In genomic region chr4:133010611-133011010, GRCm38 (mm10) we compare ENCODE assay signal across 7 mouse cellular contexts. TPM values are rescaled to one million over a fixed set of nuclear protein-coding genes. Genes with fewer than 3 reads are reported as not detected.
DNase-seq lines count a peak whose midpoint lies in the region; ATAC-seq and TF ChIP-seq lines count a peak whose summit lies in the region.

No protein-coding gene starts in this region.

- H3K9me3 ChIP-seq in lung, postnatal 0 days (ENCODE audit: low read length) = no peaks in the 10 kb centered on the region
- no peaks in the 10 kb centered on the region for H3K9me3 ChIP-seq in kidney, embryonic 14.5 days (ENCODE audit: control insufficient read depth, low read length)

- no peak for TF ChIP-seq CTCF in lung, postnatal 0 days (IDR thresholded peaks at IDR 0.05)
- TF ChIP-seq CTCF in embryonic fibroblast, embryonic 13.5 days (IDR thresholded peaks at IDR 0.05; ENCODE audit: borderline replicate concordance, insufficient read depth, low read length) = no peak

- H3K4me3 ChIP-seq in lung, postnatal 0 days (ENCODE audit: low read depth, low read length) = peak overlapping the region; percentile 84
- H3K4me3 ChIP-seq in embryonic fibroblast, embryonic 13.5 days (ENCODE audit: insufficient read depth, low read length) = peak overlapping the region; percentile 83; the same call in 1 of the 2 replicates
- peak overlapping the region; percentile 98 for H3K4me3 ChIP-seq in kidney, embryonic 14.5 days (ENCODE audit: low read length)

- DNase-seq in lung, postnatal 0 days (ENCODE audit: low spot score) = no peak
- no peak for DNase-seq in lung, postnatal 10 days
- DNase-seq in neural tube, embryonic 10.5 days (ENCODE audit: extremely low spot score, low spot score) = peak; percentile 72
- no peak for DNase-seq in c-Kit-positive CD71-positive TER-119-positive erythroid progenitor cells, embryonic 14.5 days (ENCODE audit: low spot score)
- no peak for DNase-seq in retina, embryonic 14.5 days (ENCODE audit: low spot score)

- H3K4me1 ChIP-seq in lung, postnatal 0 days (ENCODE audit: insufficient read depth, low read depth, low read length) = peaks cover 5% of the 10 kb centered on the region; the same call in 1 of the 2 replicates
- H3K4me1 ChIP-seq in embryonic fibroblast, embryonic 13.5 days (ENCODE audit: control insufficient read depth, insufficient read depth, low read length) = no peaks in the 10 kb centered on the region; the same call in 1 of the 2 replicates
- H3K4me1 ChIP-seq in kidney, embryonic 14.5 days (ENCODE audit: control insufficient read depth, insufficient read depth, low read length) = peaks cover 41% of the 10 kb centered on the region

- H3K9ac ChIP-seq in lung, postnatal 0 days (replicated peaks; ENCODE audit: low read depth) = no peak overlapping the region
- H3K9ac ChIP-seq in kidney, embryonic 14.5 days (ENCODE audit: low read depth, low read length) = no peak overlapping the region

- no peaks in the 10 kb centered on the region for H3K36me3 ChIP-seq in lung, postnatal 0 days (ENCODE audit: insufficient read depth, low read length)
- H3K36me3 ChIP-seq in kidney, embryonic 14.5 days (ENCODE audit: control insufficient read depth, insufficient read depth, low read length) = no peaks in the 10 kb centered on the region

- TF ChIP-seq EP300 in lung, postnatal 0 days (IDR thresholded peaks at IDR 0.05) = no peak

- ATAC-seq in lung, postnatal 0 days = no peak
- no peak for ATAC-seq in kidney, embryonic 14.5 days (ENCODE audit: low FRiP score, low TSS enrichment)

- H3K27ac ChIP-seq in lung, postnatal 0 days (ENCODE audit: low read length) = no peak overlapping the region
- H3K27ac ChIP-seq in embryonic fibroblast, embryonic 13.5 days (ENCODE audit: insufficient read depth, low read length) = no peak overlapping the region
- peak overlapping the region; percentile 98; the same call in 1 of the 2 replicates for H3K27ac ChIP-seq in kidney, embryonic 14.5 days (ENCODE audit: low read depth, low read length)

- peak overlapping the region; percentile 89 for H3K4me2 ChIP-seq in lung, postnatal 0 days (replicated peaks; ENCODE audit: low read depth, low read length)
- peak overlapping the region; percentile 88 for H3K4me2 ChIP-seq in kidney, embryonic 14.5 days (replicated peaks; ENCODE audit: low read depth, low read length)

- under 1% methylated on average over 17 of the region's 17 CpGs for WGBS in lung, postnatal 0 days
- 2% methylated on average over 17 of the region's 17 CpGs for WGBS in kidney, embryonic 14.5 days

- 0 out of 2 replicates have a peak, but pooled peaks cover 5% of the 10 kb centered on the region for H3K27me3 ChIP-seq in lung, postnatal 0 days (replicated peaks; ENCODE audit: insufficient read depth, low read length)
- no peaks in the 10 kb centered on the region for H3K27me3 ChIP-seq in kidney, embryonic 14.5 days (ENCODE audit: control insufficient read depth, insufficient read depth, low read length)

- TF ChIP-seq POLR2A in embryonic fibroblast, embryonic 13.5 days (IDR thresholded peaks at IDR 0.05; ENCODE audit: low read depth, low read length) = no peak

RNA-seq across cellular contexts. Expression of gene Ahdc1, which starts 0.4 kb away (rescaled TPM):
- 3.9 and 4.4 TPM in 2 replicates for polyA plus RNA-seq in lung, postnatal 0 days (2015; fragmentation: Nextera tagmentation; extraction: Ambion mirVana)
- polyA plus RNA-seq in embryonic fibroblast, embryonic 13.5 days (2011; ENCODE audit: insufficient read length, low read depth, missing spikeins) = 37.5 and 46.0 TPM in 2 replicates
- 11.3 and 12.1 TPM in 2 replicates for polyA plus RNA-seq in kidney, embryonic 14.5 days (2014; fragmentation: Nextera tagmentation; extraction: Ambion mirVana)

RNA-seq across cellular contexts. Expression of gene Fgr, which starts 36.7 kb away (rescaled TPM):
- 4.0 and 4.7 TPM in 2 replicates for polyA plus RNA-seq in lung, postnatal 0 days (2015; fragmentation: Nextera tagmentation; extraction: Ambion mirVana)
- polyA plus RNA-seq in embryonic fibroblast, embryonic 13.5 days (2011; ENCODE audit: insufficient read length, low read depth, missing spikeins) = not detected in 2 replicates
- 0.23 and 0.45 TPM in 2 replicates for polyA plus RNA-seq in kidney, embryonic 14.5 days (2014; fragmentation: Nextera tagmentation; extraction: Ambion mirVana)
